In genomic region chr2:154655878-154656414, GRCm38 (mm10) we compare ENCODE assay signal across 8 mouse cellular contexts. TPM values are rescaled to one million over a fixed set of nuclear protein-coding genes. Genes with fewer than 3 reads are reported as not detected.
DNase-seq lines count a peak whose midpoint lies in the region; ATAC-seq lines count a peak whose summit lies in the region.

No protein-coding gene starts in this region.

- H3K27me3 ChIP-seq in heart, embryonic 11.5 days (ENCODE audit: control insufficient read depth, insufficient read depth, low read length): no peaks in the 10 kb centered on the region
- no peaks in the 10 kb centered on the region for H3K27me3 ChIP-seq in midbrain, embryonic 10.5 days (ENCODE audit: low read depth, poor library complexity, severe bottlenecking)
- H3K27me3 ChIP-seq in midbrain, embryonic 11.5 days (ENCODE audit: control insufficient read depth, insufficient read depth, low read length): no peaks in the 10 kb centered on the region
- peaks cover 6% of the 10 kb centered on the region; the same call in 1 of the 2 replicates for H3K27me3 ChIP-seq in liver, embryonic 12.5 days (replicated peaks)
- H3K27me3 ChIP-seq in stomach, embryonic 16.5 days (ENCODE audit: control insufficient read depth, insufficient read depth, low read length): no peaks in the 10 kb centered on the region

- no peak overlapping the region for H3K27ac ChIP-seq in heart, embryonic 11.5 days (ENCODE audit: low read depth, low read length)
- peak overlapping the region; percentile 93 for H3K27ac ChIP-seq in midbrain, embryonic 10.5 days (replicated peaks)
- H3K27ac ChIP-seq in midbrain, embryonic 11.5 days (ENCODE audit: low read depth, low read length): no peak overlapping the region
- peak overlapping the region; percentile 70 for H3K27ac ChIP-seq in liver, embryonic 12.5 days
- peak overlapping the region; percentile 76 for H3K27ac ChIP-seq in stomach, embryonic 16.5 days (ENCODE audit: low read length)

- H3K4me3 ChIP-seq in heart, embryonic 11.5 days (ENCODE audit: low read depth, low read length): peak overlapping the region; percentile 85
- H3K4me3 ChIP-seq in midbrain, embryonic 10.5 days: peak overlapping the region; percentile 91; the same call in 1 of the 2 replicates
- no peak overlapping the region for H3K4me3 ChIP-seq in midbrain, embryonic 11.5 days (ENCODE audit: low read depth, low read length)
- peak overlapping the region; percentile 95 for H3K4me3 ChIP-seq in liver, embryonic 12.5 days
- peak overlapping the region; percentile 32; the same call in 1 of the 2 replicates for H3K4me3 ChIP-seq in stomach, embryonic 16.5 days (replicated peaks; ENCODE audit: low read length)

- H3K36me3 ChIP-seq in heart, embryonic 11.5 days (ENCODE audit: control insufficient read depth, insufficient read depth, low read length): no peaks in the 10 kb centered on the region
- H3K36me3 ChIP-seq in midbrain, embryonic 10.5 days: peaks cover 12% of the 10 kb centered on the region
- peaks cover 3% of the 10 kb centered on the region; the same call in 1 of the 2 replicates for H3K36me3 ChIP-seq in midbrain, embryonic 11.5 days (ENCODE audit: control insufficient read depth, insufficient read depth, low read length)
- H3K36me3 ChIP-seq in liver, embryonic 12.5 days: peaks cover 9% of the 10 kb centered on the region
- no peaks in the 10 kb centered on the region for H3K36me3 ChIP-seq in stomach, embryonic 16.5 days (ENCODE audit: control insufficient read depth, insufficient read depth, low read length)

- peak overlapping the region; percentile 82 for H3K4me2 ChIP-seq in heart, embryonic 11.5 days
- H3K4me2 ChIP-seq in midbrain, embryonic 11.5 days: no peak overlapping the region
- H3K4me2 ChIP-seq in liver, embryonic 12.5 days: peak overlapping the region; percentile 86
- H3K4me2 ChIP-seq in stomach, embryonic 16.5 days (ENCODE audit: low read depth, low read length): peak overlapping the region; percentile 54

- no peak for DNase-seq in heart, adult 9 months (ENCODE audit: low spot score in 2 of 2)
- no peak for DNase-seq in midbrain, embryonic 10.5 days (ENCODE audit: low spot score)
- DNase-seq in midbrain, embryonic 11.5 days (ENCODE audit: low spot score, missing footprints): no peak
- no peak for DNase-seq in adipocyte (ENCODE audit: low spot score)
- no peak for DNase-seq in thymus, adult 18-20 months

- 84% methylated on average over 2 of the region's 2 CpGs for WGBS in heart, embryonic 11.5 days (ENCODE audit: insufficient replicate concordance)
- WGBS in midbrain, embryonic 10.5 days: 93% methylated on average over 2 of the region's 2 CpGs
- 90% methylated on average over 2 of the region's 2 CpGs for WGBS in midbrain, embryonic 11.5 days
- WGBS in liver, embryonic 12.5 days (ENCODE audit: insufficient replicate concordance): 66% methylated on average over 2 of the region's 2 CpGs
- WGBS in stomach, embryonic 16.5 days: 69% methylated on average over 2 of the region's 2 CpGs

- ATAC-seq in heart, embryonic 11.5 days (replicated peaks; ENCODE audit: insufficient number of reproducible peaks, low FRiP score, low TSS enrichment): no peak
- ATAC-seq in midbrain, embryonic 11.5 days (ENCODE audit: low FRiP score): no peak
- no peak for ATAC-seq in liver, embryonic 12.5 days
- no peak for ATAC-seq in stomach, embryonic 16.5 days (ENCODE audit: insufficient read depth, low FRiP score)

- no peaks in the 10 kb centered on the region for H3K9me3 ChIP-seq in heart, embryonic 11.5 days (replicated peaks; ENCODE audit: control insufficient read depth, low read length)
- H3K9me3 ChIP-seq in midbrain, embryonic 10.5 days (replicated peaks): no peaks in the 10 kb centered on the region
- no peaks in the 10 kb centered on the region for H3K9me3 ChIP-seq in midbrain, embryonic 11.5 days (ENCODE audit: control insufficient read depth, low read length)
- H3K9me3 ChIP-seq in liver, embryonic 12.5 days (replicated peaks): no peaks in the 10 kb centered on the region
- H3K9me3 ChIP-seq in stomach, embryonic 16.5 days (replicated peaks; ENCODE audit: control insufficient read depth, low read length): no peaks in the 10 kb centered on the region

- H3K9ac ChIP-seq in heart, embryonic 11.5 days (ENCODE audit: low read depth, low read length): peak overlapping the region; percentile 17; the same call in 1 of the 2 replicates
- H3K9ac ChIP-seq in midbrain, embryonic 11.5 days (ENCODE audit: low read length): no peak overlapping the region
- H3K9ac ChIP-seq in liver, embryonic 12.5 days: peak overlapping the region; percentile 50
- peak overlapping the region; percentile 64; the same call in 1 of the 2 replicates for H3K9ac ChIP-seq in stomach, embryonic 16.5 days (ENCODE audit: low read length)

- H3K4me1 ChIP-seq in heart, embryonic 11.5 days (ENCODE audit: control insufficient read depth, insufficient read depth, low read length): peaks cover 19% of the 10 kb centered on the region
- H3K4me1 ChIP-seq in midbrain, embryonic 10.5 days: peaks cover 28% of the 10 kb centered on the region
- H3K4me1 ChIP-seq in midbrain, embryonic 11.5 days (ENCODE audit: control insufficient read depth, insufficient read depth, low read length): peaks cover 10% of the 10 kb centered on the region
- peaks cover 46% of the 10 kb centered on the region for H3K4me1 ChIP-seq in liver, embryonic 12.5 days
- peaks cover 22% of the 10 kb centered on the region for H3K4me1 ChIP-seq in stomach, embryonic 16.5 days (ENCODE audit: control insufficient read depth, insufficient read depth, low read length)

RNA-seq across cellular contexts. Expression of gene Chmp4b, which starts 4.4 kb away (rescaled TPM):
- 10.1 and 12.5 TPM in 2 replicates for polyA plus RNA-seq in heart, embryonic 11.5 days (2014; fragmentation: Nextera tagmentation; extraction: Ambion mirVana)
- polyA plus RNA-seq in midbrain, embryonic 10.5 days (2016; fragmentation: Nextera tagmentation; extraction: Ambion mirVana): 13.1 and 13.8 TPM in 2 replicates
- 12.7 and 14.0 TPM in 2 replicates for polyA plus RNA-seq in midbrain, embryonic 11.5 days (2014; fragmentation: Nextera tagmentation; extraction: Ambion mirVana)
- polyA plus RNA-seq in liver, embryonic 12.5 days (2016; fragmentation: Nextera tagmentation; extraction: Ambion mirVana): 17.6 and 18.2 TPM in 2 replicates
- polyA plus RNA-seq in stomach, embryonic 16.5 days (2015; fragmentation: Nextera tagmentation; extraction: Ambion mirVana): 20.7 and 23.6 TPM in 2 replicates

RNA-seq across cellular contexts. Expression of gene 4930519P11Rik, which starts 42.7 kb away (rescaled TPM):
- 0.72 TPM in 1 of 2 replicates, not detected in the other for polyA plus RNA-seq in heart, embryonic 11.5 days (2014; fragmentation: Nextera tagmentation; extraction: Ambion mirVana)
- polyA plus RNA-seq in midbrain, embryonic 10.5 days (2016; fragmentation: Nextera tagmentation; extraction: Ambion mirVana): 0.30 TPM in 1 of 2 replicates, not detected in the other
- 0.60 and 1.1 TPM in 2 replicates for polyA plus RNA-seq in midbrain, embryonic 11.5 days (2014; fragmentation: Nextera tagmentation; extraction: Ambion mirVana)
- polyA plus RNA-seq in liver, embryonic 12.5 days (2016; fragmentation: Nextera tagmentation; extraction: Ambion mirVana): 0.45 TPM in 1 of 2 replicates, not detected in the other
- not detected in 2 replicates for polyA plus RNA-seq in stomach, embryonic 16.5 days (2015; fragmentation: Nextera tagmentation; extraction: Ambion mirVana)

RNA-seq across cellular contexts. Expression of gene Zfp341, which starts 42.8 kb away (rescaled TPM):
- 0.77 and 0.93 TPM in 2 replicates for polyA plus RNA-seq in heart, embryonic 11.5 days (2014; fragmentation: Nextera tagmentation; extraction: Ambion mirVana)
- 0.92 and 1.1 TPM in 2 replicates for polyA plus RNA-seq in midbrain, embryonic 10.5 days (2016; fragmentation: Nextera tagmentation; extraction: Ambion mirVana)
- 0.92 and 1.2 TPM in 2 replicates for polyA plus RNA-seq in midbrain, embryonic 11.5 days (2014; fragmentation: Nextera tagmentation; extraction: Ambion mirVana)
- polyA plus RNA-seq in liver, embryonic 12.5 days (2016; fragmentation: Nextera tagmentation; extraction: Ambion mirVana): 2.2 TPM in 2 replicates
- 0.34 and 0.59 TPM in 2 replicates for polyA plus RNA-seq in stomach, embryonic 16.5 days (2015; fragmentation: Nextera tagmentation; extraction: Ambion mirVana)

RNA-seq across cellular contexts. Expression of gene Pxmp4, which starts 52.4 kb away (rescaled TPM):
- polyA plus RNA-seq in heart, embryonic 11.5 days (2014; fragmentation: Nextera tagmentation; extraction: Ambion mirVana): 21.4 and 23.5 TPM in 2 replicates
- 13.2 and 13.9 TPM in 2 replicates for polyA plus RNA-seq in midbrain, embryonic 10.5 days (2016; fragmentation: Nextera tagmentation; extraction: Ambion mirVana)
- polyA plus RNA-seq in midbrain, embryonic 11.5 days (2014; fragmentation: Nextera tagmentation; extraction: Ambion mirVana): 12.3 and 14.1 TPM in 2 replicates
- polyA plus RNA-seq in liver, embryonic 12.5 days (2016; fragmentation: Nextera tagmentation; extraction: Ambion mirVana): 24.5 and 26.1 TPM in 2 replicates
- polyA plus RNA-seq in stomach, embryonic 16.5 days (2015; fragmentation: Nextera tagmentation; extraction: Ambion mirVana): 32.4 and 35.1 TPM in 2 replicates

Comparison
In these comparisons a context has a peak if more than half of its experiments do, and no peak if none do; other contexts are left out.
1. H3K27ac ChIP-seq: peak in midbrain, embryonic 10.5 days (single experiment), liver, embryonic 12.5 days (single experiment) and stomach, embryonic 16.5 days (single experiment); none in heart, embryonic 11.5 days (single experiment) and midbrain, embryonic 11.5 days (single experiment).